Mouse (Mus musculus) liver, embryonic 14.5 days (tissue): ENCODE measurements at regions not wholly inside any gene's neighbourhood (a gene's known extent, or its start where the extent isn't known, plus 50 kb on each side); places are given as distances from the start of the nearest gene placed in this dataset.

ENCODE experiments used
- ATAC-seq: fragments of 200-750 bp; cut with Nextera tagmentation; 2 replicates; pipeline ENCODE4 v1.8.0; 2017; ENCODE audit warnings: moderate number of reproducible peaks, mild to moderate bottlenecking, moderate library complexity; ENCODE audit not compliant: insufficient read depth
- DNase-seq, 3 experiments: peaks; one replicate each; pipeline ENCODE4 v3.0.0-alpha.2; 2012 to 2013; ENCODE audit warnings: low read depth in 3 of 3, low spot score in 3 of 3
- H3K27ac ChIP-seq: fragments of 300-500 bp; sonication (generic); 2 replicates; pipeline ENCODE4 v1.5.1; 2014; ENCODE audit warnings: moderate library complexity, mild to moderate bottlenecking, control low read depth, inconsistent platforms
- H3K27me3 ChIP-seq: fragments of 300-500 bp; sonication (generic); 2 replicates; pipeline ENCODE4 v1.6.1; 2014; ENCODE audit warnings: mild to moderate bottlenecking, low read length, moderate library complexity; ENCODE audit not compliant: control insufficient read depth, insufficient read depth
- H3K36me3 ChIP-seq: fragments of 300-500 bp; sonication (generic); replicated peaks from 2 replicates; pipeline ENCODE4 v1.6.1; 2014; ENCODE audit warnings: low read depth; ENCODE audit not compliant: control insufficient read depth, insufficient read depth
- H3K4me1 ChIP-seq, 2 experiments: fragments of 200-500 bp in 1 of 2; fragments of 300-500 bp in 1 of 2; sonication (generic) in 1 of 2; replicated peaks; 2 replicates each; pipeline ENCODE4 v1.6.1; 2012 to 2014; ENCODE audit warnings: antibody characterized with exemption in 1 of 2, inconsistent platforms in 1 of 2, low read length in 1 of 2; ENCODE audit not compliant: control insufficient read depth in 2 of 2, insufficient read depth in 2 of 2
- H3K4me2 ChIP-seq: fragments of 300-500 bp; sonication (generic); 2 replicates; pipeline ENCODE4 v1.6.1; 2014; ENCODE audit warnings: low read depth, mild to moderate bottlenecking, control low read depth, moderate library complexity
- H3K4me3 ChIP-seq, 2 experiments: fragments of 200-500 bp in 1 of 2; fragments of 300-500 bp in 1 of 2; sonication (generic) in 1 of 2; 2 replicates each; pipeline ENCODE4 v1.5.1; 2012 to 2014; ENCODE audit warnings: low read depth in 2 of 2, low read length in 2 of 2, mild to moderate bottlenecking in 2 of 2, control low read depth in 1 of 2, inconsistent platforms in 1 of 2, moderate library complexity in 1 of 2; ENCODE audit not compliant: insufficient read depth in 1 of 2
- H3K9ac ChIP-seq: fragments of 300-500 bp; sonication (generic); replicated peaks from 2 replicates; pipeline ENCODE4 v1.6.1; 2014; ENCODE audit warnings: mild to moderate bottlenecking, control low read depth, moderate library complexity
- H3K9me3 ChIP-seq: fragments of 300-500 bp; sonication (generic); 2 replicates; pipeline ENCODE4 v1.6.1; 2016; ENCODE audit warnings: low read length, mixed read lengths; ENCODE audit not compliant: control insufficient read depth
- CTCF ChIP-seq: IDR thresholded peaks from 2 replicates; pipeline ENCODE4 v1.5.1; 2016; ENCODE audit warnings: antibody characterized with exemption, low read depth, control low read depth
- EP300 ChIP-seq: IDR thresholded peaks from 2 replicates; pipeline ENCODE4 v1.6.1; 2016; ENCODE audit warnings: antibody characterized with exemption, low read depth
- WGBS: fragments of 180-500 bp; shearing (Covaris S2); extraction: QIAGEN DNeasy Blood & Tissue Kit; methylation state at CpG from one replicate; pipeline ENCODE4 v1.1.7; 2014; ENCODE audit not compliant: insufficient replicate concordance; 5-methylcytosine and 5-hydroxymethylcytosine counted together

- ATAC-seq (no peak), DNase-seq (no peak)
- 23% methylated on average over 4 of the region's 4 CpGs for WGBS
- Histone ChIP-seq H3K9me3 (no peaks in the 10 kb centered on the region), H3K27ac (no peak overlapping the region), H3K4me1 (no peaks in the 10 kb centered on the region), H3K9ac (no peak overlapping the region), H3K4me2 (no peak overlapping the region), H3K36me3 (no peaks in the 10 kb centered on the region), H3K27me3 (no peaks in the 10 kb centered on the region), H3K4me3 (no peak overlapping the region)
- TF ChIP-seq EP300 (no peak), CTCF (peak; percentile 31; the same call in 1 of the 2 replicates)
Observed at GRCm38 (mm10) chr11:92405818-92406217, 692.0 kb upstream of the Car10 start.

- H3K9ac ChIP-seq, result no peak overlapping the region
- H3K27ac ChIP-seq, result no peak overlapping the region
- H3K36me3 ChIP-seq, result no peaks in the 10 kb centered on the region
- WGBS, result 61% methylated on average over 2 of the region's 2 CpGs
- H3K4me2 ChIP-seq, result no peak overlapping the region
- DNase-seq (no peak), ATAC-seq (no peak)
- H3K4me1 ChIP-seq, result no peaks in the 10 kb centered on the region
- no peak overlapping the region for H3K4me3 ChIP-seq
- no peak for TF ChIP-seq EP300
- TF ChIP-seq CTCF, result no peak
- H3K9me3 ChIP-seq, result no peaks in the 10 kb centered on the region
- no peaks in the 10 kb centered on the region for H3K27me3 ChIP-seq
Observed at GRCm38 (mm10) chr11:92451372-92451771, 646.5 kb upstream of the Car10 start.

- Histone ChIP-seq H3K4me1 (no peaks in the 10 kb centered on the region), H3K36me3 (no peaks in the 10 kb centered on the region), H3K27ac (no peak overlapping the region), H3K4me3 (no peak overlapping the region), H3K4me2 (no peak overlapping the region), H3K27me3 (no peaks in the 10 kb centered on the region), H3K9ac (no peak overlapping the region), H3K9me3 (no peaks in the 10 kb centered on the region)
- DNase-seq (no peak), ATAC-seq (no peak)
- WGBS, result 60% methylated on average over 2 of the region's 2 CpGs
- TF ChIP-seq EP300 (no peak), CTCF (no peak)
Observed at GRCm38 (mm10) chr11:92495291-92495690, 602.5 kb upstream of the Car10 start.
